21 mouse cellular contexts compared by ENCODE assay signal in genomic region chr3:65594493-65594892, GRCm38 (mm10).
A peak's percentile ranks its signal among the peaks of the same experiment; 100 is the strongest.
DNase-seq lines count a peak whose midpoint lies in the region; ATAC-seq lines count a peak whose summit lies in the region.
"Had no signal": no experiment of that assay in that cellular context is flagged by ENCODE, and none has a peak within 500 bp of the region (broad histone marks: within the 10 kb centered on the region; RNA-seq: fewer than 3 reads in every experiment).

No protein-coding gene starts in this region.

- DNase-seq in embryonic facial prominence, embryonic 10.5 days (ENCODE audit: low spot score): no peak
- peak; percentile 69 for DNase-seq in thymus, postnatal 0 days (ENCODE audit: low spot score)
- DNase-seq in adrenal gland, postnatal 25 days: no peak
- no peak for DNase-seq in right cerebral cortex, postnatal 25 days
- no peak for DNase-seq in layer of hippocampus, adult 8-10 months (ENCODE audit: low spot score in 2 of 2)
- DNase-seq: adrenal gland, postnatal 36 days; cerebellum, adult 8-10 months; gastrocnemius, postnatal 10 days; heart, adult 2 months; heart, postnatal 36 days; kidney, postnatal 36 days; layer of hippocampus, adult 9-11 months had no signal

- H3K27ac ChIP-seq in embryonic facial prominence, embryonic 13.5 days: no peak overlapping the region; the same call in 1 of the 2 replicates
- H3K27ac ChIP-seq in embryonic facial prominence, embryonic 10.5 days (replicated peaks): no peak overlapping the region
- no peak overlapping the region for H3K27ac ChIP-seq in neural tube, embryonic 12.5 days
- no peak overlapping the region for H3K27ac ChIP-seq in neural tube, embryonic 15.5 days (replicated peaks)
- H3K27ac ChIP-seq: heart, adult 2 months; hindbrain, embryonic 14.5 days; midbrain, embryonic 12.5 days had no signal

- H3K9me3 ChIP-seq in embryonic facial prominence, embryonic 13.5 days: no peaks in the 10 kb centered on the region
- no peaks in the 10 kb centered on the region for H3K9me3 ChIP-seq in embryonic facial prominence, embryonic 10.5 days
- H3K9me3 ChIP-seq in neural tube, embryonic 12.5 days: no peaks in the 10 kb centered on the region
- no peaks in the 10 kb centered on the region for H3K9me3 ChIP-seq in neural tube, embryonic 15.5 days (replicated peaks)
- H3K9me3 ChIP-seq: midbrain, embryonic 12.5 days had no signal

- H3K36me3 ChIP-seq in embryonic facial prominence, embryonic 13.5 days: no peaks in the 10 kb centered on the region
- no peaks in the 10 kb centered on the region for H3K36me3 ChIP-seq in embryonic facial prominence, embryonic 10.5 days (replicated peaks)
- no peaks in the 10 kb centered on the region for H3K36me3 ChIP-seq in neural tube, embryonic 12.5 days
- H3K36me3 ChIP-seq in neural tube, embryonic 15.5 days: no peaks in the 10 kb centered on the region
- H3K36me3 ChIP-seq: midbrain, embryonic 12.5 days had no signal

- H3K4me2 ChIP-seq in embryonic facial prominence, embryonic 13.5 days: no peak overlapping the region
- H3K4me2 ChIP-seq in neural tube, embryonic 12.5 days (replicated peaks): no peak overlapping the region
- no peak overlapping the region for H3K4me2 ChIP-seq in neural tube, embryonic 15.5 days
- H3K4me2 ChIP-seq: hindbrain, embryonic 14.5 days; midbrain, embryonic 12.5 days had no signal

- H3K9ac ChIP-seq in embryonic facial prominence, embryonic 13.5 days: no peak overlapping the region
- H3K9ac ChIP-seq in neural tube, embryonic 12.5 days: no peak overlapping the region
- H3K9ac ChIP-seq in neural tube, embryonic 15.5 days (replicated peaks): no peak overlapping the region
- H3K9ac ChIP-seq: hindbrain, embryonic 14.5 days; midbrain, embryonic 12.5 days had no signal

- 0 out of 2 replicates have a peak, but pooled peaks have one; percentile 20 for ATAC-seq in embryonic facial prominence, embryonic 13.5 days (ENCODE audit: insufficient number of reproducible peaks, insufficient read depth, low FRiP score, low TSS enrichment, low read depth)
- 0 out of 2 replicates have a peak, but pooled peaks have one; percentile 50 for ATAC-seq in neural tube, embryonic 12.5 days (ENCODE audit: low FRiP score, low read depth)
- no peak for ATAC-seq in neural tube, embryonic 15.5 days (ENCODE audit: low FRiP score)
- ATAC-seq: CD4-positive, CD25-positive, alpha-beta regulatory T cell, adult 4 months; forebrain, embryonic 14.5 days; intestine, embryonic 16.5 days; Patski had no signal

- peaks cover 28% of the 10 kb centered on the region for H3K4me1 ChIP-seq in embryonic facial prominence, embryonic 13.5 days
- peaks cover 15% of the 10 kb centered on the region for H3K4me1 ChIP-seq in embryonic facial prominence, embryonic 10.5 days
- H3K4me1 ChIP-seq in neural tube, embryonic 12.5 days: peaks cover 10% of the 10 kb centered on the region
- H3K4me1 ChIP-seq in neural tube, embryonic 15.5 days: no peaks in the 10 kb centered on the region
- H3K4me1 ChIP-seq: midbrain, embryonic 12.5 days had no signal

- no peak overlapping the region for H3K4me3 ChIP-seq in embryonic facial prominence, embryonic 13.5 days
- no peak overlapping the region for H3K4me3 ChIP-seq in embryonic facial prominence, embryonic 10.5 days
- no peak overlapping the region for H3K4me3 ChIP-seq in neural tube, embryonic 12.5 days
- no peak overlapping the region for H3K4me3 ChIP-seq in neural tube, embryonic 15.5 days (replicated peaks)
- H3K4me3 ChIP-seq: heart, adult 2 months; midbrain, embryonic 12.5 days had no signal

- H3K27me3 ChIP-seq in embryonic facial prominence, embryonic 13.5 days: no peaks in the 10 kb centered on the region
- no peaks in the 10 kb centered on the region for H3K27me3 ChIP-seq in embryonic facial prominence, embryonic 10.5 days (replicated peaks; ENCODE audit: low read depth, poor library complexity, severe bottlenecking)
- no peaks in the 10 kb centered on the region for H3K27me3 ChIP-seq in neural tube, embryonic 12.5 days (replicated peaks)
- H3K27me3 ChIP-seq in neural tube, embryonic 15.5 days (replicated peaks): no peaks in the 10 kb centered on the region
- H3K27me3 ChIP-seq: midbrain, embryonic 12.5 days; Patski had no signal
